Mouse (Mus musculus) heart, adult 8-10 months (tissue): Measurements from ENCODE around the gene Ccdc92. TPM values are rescaled to one million over a fixed set of nuclear protein-coding genes. Genes with fewer than 3 reads are reported as not detected.

Experiments used
- total RNA-seq, 4 experiments: library from RNA; stranded (reverse); gene quantifications; 2 replicates each; pipeline ENCODE4 v1.2.4; 2022

The Ccdc92 gene
- total RNA-seq, 4 experiments from 2014 or later: 1.4 to 2.0 (median 1.6) TPM

Other genes with a start within 250 kb of the Ccdc92 start
- 10 to 100 TPM; 50.0 to 64.5 (median 60.5) TPM for gene Atp6v0a2, start 233.8 kb downstream of the Ccdc92 start, total RNA-seq
- gene Dnah10, start 137.3 kb downstream of the Ccdc92 start, total RNA-seq: under 1 TPM in 3 of 4 experiments, not detected in 1; 0.03 to 0.06 (median 0.05) TPM
- 10 to 100 TPM; 31.1 to 38.4 (median 35.6) TPM for gene Zfp664, start 267 bp upstream of the Ccdc92 start, total RNA-seq
- gene Rflna, start 140.8 kb upstream of the Ccdc92 start, total RNA-seq: under 1 TPM in 2 of 4 experiments, not detected in 2; 0.19 to 0.24 TPM